Mouse (Mus musculus) T-cell, adult 2 months (primary cell): ENCODE data around the gene Flot2.

Source experiments
- DNase-seq: peaks from one replicate; pipeline ENCODE4 v3.0.0; 2022; ENCODE audit warnings: low spot score

The Flot2 gene

GRCm38 (mm10) chr11:78102958-78103747, 65.4 kb downstream of the Flot2 start:
- DNase-seq = no peak

GRCm38 (mm10) chr11:78104501-78104900, 66.8 kb downstream of the Flot2 start:
- DNase-seq = no peak
